Mouse (Mus musculus) stomach, postnatal 0 days (tissue): ENCODE results near the gene Axdnd1.

Experiments used
- CTCF ChIP-seq: IDR thresholded peaks from 2 replicates; pipeline ENCODE4 v1.5.1; 2016; ENCODE audit warnings: antibody characterized with exemption, low read depth, mild to moderate bottlenecking, moderate library complexity
- EP300 ChIP-seq: optimal IDR thresholded peaks from 2 replicates; pipeline ENCODE3; 2016; ENCODE audit warnings: antibody characterized with exemption

DNA sequence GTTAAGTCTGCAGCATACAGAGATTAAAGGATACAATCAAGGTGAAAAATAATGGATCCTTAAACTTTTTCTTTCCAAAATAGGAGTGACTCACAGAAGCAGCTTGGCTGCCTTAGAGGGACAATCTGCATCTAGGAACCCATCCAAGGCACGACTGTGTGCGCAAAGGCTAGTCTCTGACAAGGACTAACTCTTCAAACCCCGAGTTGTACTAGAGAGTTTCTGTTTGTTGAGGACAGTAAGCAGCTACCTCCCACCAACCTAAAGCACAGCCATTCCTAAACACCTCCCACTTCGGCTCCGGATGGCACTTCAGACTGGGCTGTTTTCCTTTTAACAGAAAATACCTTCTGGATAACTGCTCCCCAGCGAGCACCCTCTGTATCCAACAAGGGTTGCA is 21.8 kb upstream of the Axdnd1 start:
- TF ChIP-seq CTCF: no peak
- TF ChIP-seq EP300: no peak
